Mouse (Mus musculus) stomach, postnatal 0 days (tissue): ENCODE results near the gene Mia3.

Source experiments
- CTCF ChIP-seq: IDR thresholded peaks from 2 replicates; pipeline ENCODE4 v1.5.1; 2016; ENCODE audit warnings: antibody characterized with exemption, low read depth, mild to moderate bottlenecking, moderate library complexity
- EP300 ChIP-seq: optimal IDR thresholded peaks from 2 replicates; pipeline ENCODE3; 2016; ENCODE audit warnings: antibody characterized with exemption

- TF ChIP-seq EP300 (no peak), CTCF (no peak)
Measured at GRCm38 (mm10) chr1:183377045-183377444, 7.7 kb upstream of the Mia3 start.
